Mouse (Mus musculus) layer of hippocampus, postnatal 36 days (tissue): ENCODE measurements around the gene Gpatch8. TPM values are rescaled to one million over a fixed set of nuclear protein-coding genes. Genes with fewer than 3 reads are reported as not detected.
A peak's percentile ranks its signal among the peaks of the same experiment; 100 is the strongest.

Experiments
- DNase-seq, 2 experiments: peaks; one replicate each; pipeline ENCODE4 v3.0.0; 2022
- total RNA-seq, 2 experiments: library from RNA; stranded (reverse); gene quantifications; 2 replicates each; pipeline ENCODE4 v1.2.3; 2021

The Gpatch8 gene
- total RNA-seq, 2 experiments from 2014 or later, result 44.1 to 58.6 TPM

DNA sequence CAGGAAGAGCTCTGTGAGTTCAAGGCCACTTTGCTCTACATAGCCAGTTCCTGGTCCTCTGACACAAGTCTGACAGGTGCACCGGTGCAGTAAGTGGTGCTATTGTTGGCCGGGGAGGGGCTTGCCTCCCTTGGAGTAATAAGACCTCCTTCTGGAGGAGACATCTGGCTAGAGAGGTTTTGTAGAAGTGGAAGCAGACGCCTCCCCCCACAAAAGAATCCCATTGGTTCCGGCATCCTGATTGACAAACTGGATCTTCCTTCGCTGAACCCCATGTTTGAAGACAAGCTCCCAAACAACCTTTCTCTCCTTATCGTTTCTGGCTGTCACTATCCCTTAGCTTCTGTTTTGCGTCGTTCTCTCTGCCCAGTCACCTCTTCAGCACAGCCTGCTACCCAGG, 107.9 kb downstream of the Gpatch8 start:
- no peak for DNase-seq

DNA sequence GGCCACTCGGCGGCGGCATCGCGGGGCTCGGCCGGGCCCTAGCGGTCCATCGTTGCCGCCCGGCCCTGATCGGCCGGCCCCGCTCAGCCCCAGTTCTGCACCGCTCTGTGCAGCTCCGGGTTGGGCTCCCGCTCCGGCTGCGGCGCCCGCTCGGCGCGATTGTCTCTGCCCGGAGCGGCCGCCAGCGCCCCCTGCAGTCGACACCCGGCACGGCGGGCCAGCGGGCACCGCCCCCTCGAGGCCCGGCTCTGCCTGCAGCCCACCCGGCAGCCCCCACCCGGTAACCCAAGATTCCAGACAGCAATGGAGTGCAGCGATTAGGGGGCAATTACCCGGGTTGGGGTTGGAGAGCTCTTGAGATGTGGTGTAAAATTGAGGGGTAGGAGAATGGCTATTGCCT, 108.7 kb downstream of the Gpatch8 start, which contains the start of gene Fam171a2:
TSS of gene Fam171a2 (minus strand) at position 186 of the 400 bp plus-strand sequence.
- peak; percentile 78 to 83 for DNase-seq

DNA sequence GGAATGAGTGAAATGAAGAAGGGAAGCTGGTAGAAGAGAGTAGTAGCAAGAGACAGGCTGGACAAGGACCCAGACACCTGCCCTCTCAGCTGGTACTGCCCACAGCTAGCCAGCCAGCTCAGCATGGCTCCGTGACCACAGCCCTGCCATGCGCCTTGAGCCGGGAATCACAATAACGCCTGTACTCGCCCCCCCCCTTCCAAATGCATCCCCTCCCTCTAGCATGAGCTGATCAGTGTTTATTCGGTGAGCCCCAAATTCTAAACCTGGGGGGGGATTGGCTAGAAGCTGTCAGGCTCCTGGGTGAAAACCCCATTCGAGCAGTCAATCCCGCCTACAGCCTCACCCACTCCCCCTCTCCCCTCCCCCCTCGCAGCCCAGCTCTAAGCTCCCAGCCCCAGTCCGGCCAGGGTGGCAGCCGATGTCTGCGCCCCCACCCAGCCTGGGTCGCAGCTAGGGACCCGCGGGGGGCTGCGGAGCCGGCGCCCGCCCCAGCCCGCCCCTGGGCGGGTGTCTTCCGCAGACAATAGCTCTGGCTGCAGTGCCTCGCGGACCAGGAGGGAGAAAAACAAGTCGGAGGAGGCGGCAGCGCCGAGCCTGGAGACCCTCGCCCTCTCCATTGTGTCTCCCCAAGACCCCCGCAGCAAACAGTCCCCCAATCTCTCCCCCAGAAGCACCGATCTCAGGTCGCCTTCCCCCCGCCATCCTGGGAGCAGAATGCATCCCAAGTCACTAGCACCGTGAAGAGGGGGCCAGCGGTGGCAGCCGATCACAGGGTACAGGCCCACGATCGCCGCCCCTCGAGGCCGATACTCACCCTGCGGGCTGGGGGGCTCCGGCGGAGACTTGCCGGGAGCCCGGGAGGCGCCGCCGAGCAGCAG, 109.4 kb downstream of the Gpatch8 start:
- no peak for DNase-seq

DNA sequence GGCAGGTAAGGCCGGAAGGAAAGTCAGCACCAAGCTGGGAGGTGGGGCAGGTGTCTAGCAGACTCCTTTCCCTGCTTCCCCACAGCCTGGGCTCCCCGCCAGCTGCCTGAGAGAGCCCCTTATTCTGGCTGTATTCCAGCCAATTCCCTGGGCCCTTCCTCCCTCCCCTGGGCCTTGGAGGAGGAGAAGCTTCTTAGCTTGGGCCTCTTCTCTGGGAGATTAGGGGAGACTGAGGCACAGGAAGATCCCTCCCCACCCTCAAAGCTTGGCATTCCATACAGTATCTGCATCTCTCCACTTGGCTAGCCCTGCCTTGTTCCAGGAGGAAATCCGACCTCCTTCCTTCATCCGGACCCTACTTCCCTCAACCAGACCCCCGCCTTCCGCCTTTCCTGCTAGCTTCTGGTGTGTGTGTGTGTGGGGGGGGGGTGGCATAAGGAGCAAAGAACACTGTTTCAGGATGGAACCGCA, 110.3 kb downstream of the Gpatch8 start:
- DNase-seq, result no peak

DNA sequence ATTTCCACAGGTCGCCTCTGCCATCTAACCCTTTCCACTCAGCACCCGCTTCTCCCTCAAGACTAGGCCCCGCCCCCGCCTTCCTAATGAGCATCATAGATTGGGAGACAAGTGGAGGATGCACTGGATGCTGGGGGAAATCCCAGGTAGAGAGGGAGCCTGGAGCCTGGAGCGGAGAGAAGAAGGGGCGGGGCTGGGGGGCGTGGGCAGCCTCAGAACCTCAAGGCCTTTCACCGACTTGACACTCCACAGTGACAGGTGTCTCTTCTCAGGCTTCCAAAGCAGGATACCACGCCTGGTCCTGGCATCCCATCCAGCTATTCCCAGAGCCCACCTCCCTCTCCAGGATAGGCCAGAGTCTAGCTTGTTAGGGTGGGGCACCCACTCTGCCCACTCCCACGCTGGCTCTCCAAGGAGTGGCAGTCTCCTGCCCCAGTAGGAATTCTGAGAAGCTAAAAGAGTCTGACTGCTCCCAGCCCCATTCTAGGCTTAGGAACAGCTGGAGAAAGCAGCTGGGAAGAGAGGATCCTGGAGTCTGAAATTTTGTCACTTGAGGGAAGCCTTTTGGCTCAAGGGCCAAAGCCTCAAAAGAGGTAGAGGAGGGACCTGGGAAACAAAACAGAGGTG, 110.8 kb downstream of the Gpatch8 start:
- no peak for DNase-seq

DNA sequence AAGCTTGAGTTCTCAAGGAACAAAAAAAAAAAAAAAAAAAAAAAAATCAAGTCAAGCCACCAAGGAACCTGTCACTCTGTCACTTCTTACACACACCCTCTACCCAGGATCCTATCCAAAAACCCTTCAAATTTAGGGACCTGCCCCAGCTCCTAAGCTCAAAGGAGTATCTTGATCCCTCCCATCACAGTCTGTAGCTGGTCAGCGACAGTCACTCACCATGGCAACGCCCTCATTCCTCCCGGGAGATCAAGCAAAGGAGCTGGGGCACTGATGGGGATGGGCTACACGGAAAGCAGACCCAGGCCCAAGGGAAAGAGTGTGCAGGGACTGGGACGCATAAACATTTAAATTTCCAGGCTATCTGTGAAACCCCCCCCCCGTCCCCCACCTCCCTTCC, 111.4 kb downstream of the Gpatch8 start:
- DNase-seq, result no peak

DNA sequence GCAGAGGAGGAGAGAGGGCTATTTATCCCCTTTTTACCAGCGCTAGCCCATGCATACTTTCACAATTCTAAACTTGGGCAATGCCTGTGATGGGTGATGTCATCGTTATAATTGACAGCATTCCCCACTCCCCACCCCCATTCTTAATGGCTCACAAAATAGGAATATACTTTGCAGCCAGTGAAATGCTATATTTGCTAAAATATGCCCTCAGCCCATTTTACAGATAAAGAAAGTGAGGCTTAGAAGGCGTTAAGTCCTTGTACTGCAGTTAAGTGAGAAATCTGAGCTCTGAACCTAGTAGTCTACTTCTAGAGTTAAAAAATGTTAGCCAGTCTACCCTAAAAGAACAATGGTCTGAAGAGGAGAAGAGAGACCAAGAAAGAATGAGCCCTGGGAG, 111.9 kb downstream of the Gpatch8 start:
- DNase-seq, result no peak

DNA sequence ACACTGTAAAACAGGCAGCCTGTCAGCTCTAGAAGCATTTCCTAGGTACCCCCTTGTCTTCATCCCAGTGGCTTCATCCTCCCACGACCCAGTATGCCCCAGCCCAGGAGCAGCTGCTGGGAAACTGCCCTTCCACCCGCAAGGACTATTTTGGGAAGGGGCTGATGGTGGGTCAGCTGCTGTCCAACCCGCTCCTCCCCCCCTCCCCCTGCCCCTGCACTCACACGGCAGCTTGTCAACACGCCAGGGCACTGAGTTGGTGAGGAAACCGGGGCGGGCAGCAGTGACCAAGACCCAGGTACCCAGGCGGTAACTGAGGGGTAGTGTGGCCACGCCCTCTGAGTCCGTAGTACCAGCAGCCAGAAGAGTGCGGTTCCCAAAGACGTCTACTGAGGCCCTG, 112.5 kb downstream of the Gpatch8 start:
- no peak for DNase-seq

DNA sequence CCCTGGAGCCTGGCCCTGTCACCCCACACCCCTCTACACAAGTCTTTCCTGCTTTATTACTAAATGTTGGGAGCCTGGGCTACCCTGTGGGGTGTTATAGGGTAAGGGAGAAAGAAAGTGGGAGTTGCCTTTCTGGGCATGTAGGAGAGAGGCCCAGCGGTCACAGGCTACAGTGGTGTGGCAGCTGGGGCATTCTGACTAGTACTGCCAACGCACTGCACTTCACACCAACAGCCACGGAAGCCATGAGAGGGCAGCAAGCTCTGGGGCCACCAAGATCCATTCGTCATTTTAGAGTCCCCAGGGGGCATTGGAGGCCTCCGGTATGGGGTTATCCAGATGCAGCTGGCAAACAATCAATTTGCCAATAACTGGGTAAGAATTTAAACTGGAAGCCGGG, 114.1 kb downstream of the Gpatch8 start:
- no peak for DNase-seq

DNA sequence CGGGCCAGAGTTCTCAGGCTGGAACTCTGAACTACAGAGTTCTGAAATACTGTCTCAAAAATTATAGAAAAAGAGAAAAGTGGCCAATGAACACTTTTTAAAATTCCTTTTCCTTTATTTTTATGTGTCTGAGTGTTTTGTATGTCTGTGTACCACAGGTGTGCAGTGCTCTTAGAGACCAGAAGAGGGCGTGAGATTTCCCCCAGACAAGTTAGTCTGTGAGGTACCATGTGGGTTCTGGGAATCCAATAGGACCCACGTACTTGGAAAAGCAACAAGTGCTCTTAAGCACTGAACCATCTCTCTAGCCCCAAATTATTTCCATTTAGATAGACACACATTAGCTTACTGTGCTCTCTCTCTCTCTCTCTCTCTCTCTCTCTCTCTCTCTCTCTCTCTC, 114.8 kb downstream of the Gpatch8 start:
- no peak for DNase-seq

DNA sequence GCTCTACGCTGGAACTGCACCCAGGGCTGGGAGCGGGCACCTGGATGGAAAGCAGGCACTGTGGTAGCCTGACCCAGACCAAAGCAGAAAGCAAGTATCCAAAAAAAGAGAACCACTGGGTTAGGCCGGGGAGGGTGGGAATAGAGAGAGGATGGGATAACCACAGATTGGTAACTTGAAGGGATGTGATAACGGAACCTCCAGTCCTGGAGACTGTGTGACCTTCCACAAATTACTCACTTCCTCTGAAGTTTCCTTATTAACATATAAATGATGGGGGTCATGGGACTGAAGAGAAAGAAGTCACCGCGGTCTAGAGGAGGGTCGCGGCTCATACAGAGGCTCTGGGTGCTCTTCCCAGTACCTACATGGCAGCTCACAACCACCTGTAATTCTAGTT, 115.9 kb downstream of the Gpatch8 start:
- no peak for DNase-seq

DNA sequence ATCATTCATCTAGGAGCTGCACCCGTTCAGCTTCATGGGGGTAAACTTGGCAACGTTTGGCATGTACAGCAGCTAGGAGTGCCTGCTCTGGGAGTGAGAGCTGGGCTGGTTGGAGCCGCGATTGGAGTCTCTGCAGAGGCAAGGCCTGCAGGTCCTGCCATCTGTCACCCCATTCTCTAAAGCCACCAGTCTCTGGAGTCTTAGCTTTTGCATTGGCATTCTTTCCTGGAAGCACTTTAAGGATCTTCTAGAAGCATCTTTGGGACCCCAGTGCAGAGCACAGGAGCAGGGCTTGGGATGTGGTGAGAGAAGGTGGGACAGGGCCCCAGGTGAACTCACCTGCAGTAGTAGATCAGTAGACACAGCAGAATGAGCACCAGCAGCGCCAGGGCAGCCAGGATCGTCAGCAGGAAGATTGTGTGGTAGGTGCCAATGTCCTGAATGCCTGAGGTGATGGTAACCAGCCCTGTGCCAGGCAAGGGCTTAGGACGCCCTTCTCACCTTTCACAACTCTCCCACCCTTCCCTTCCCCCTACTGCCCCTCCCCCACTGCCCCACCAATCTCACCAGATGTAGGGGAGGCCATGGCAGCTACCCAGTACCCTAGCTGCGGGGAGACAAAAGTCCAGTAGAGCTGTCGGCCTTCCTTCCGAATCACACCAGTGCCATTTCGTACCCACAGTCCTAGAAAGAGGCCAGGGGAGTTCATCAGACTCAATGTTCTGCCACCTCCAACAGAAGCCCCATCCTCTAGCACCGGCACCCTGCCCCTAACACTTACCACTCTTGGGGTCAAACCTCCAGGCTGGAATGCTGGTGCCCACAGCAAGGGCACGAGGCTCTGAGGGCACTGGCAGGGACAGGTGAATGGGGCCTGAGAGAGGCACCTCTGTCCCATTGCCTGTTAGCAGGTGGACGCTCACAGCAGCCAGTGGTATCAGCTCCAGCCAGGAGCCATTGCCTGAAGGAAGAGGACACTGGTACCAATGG, 116.8 kb downstream of the Gpatch8 start:
- no peak for DNase-seq

DNA sequence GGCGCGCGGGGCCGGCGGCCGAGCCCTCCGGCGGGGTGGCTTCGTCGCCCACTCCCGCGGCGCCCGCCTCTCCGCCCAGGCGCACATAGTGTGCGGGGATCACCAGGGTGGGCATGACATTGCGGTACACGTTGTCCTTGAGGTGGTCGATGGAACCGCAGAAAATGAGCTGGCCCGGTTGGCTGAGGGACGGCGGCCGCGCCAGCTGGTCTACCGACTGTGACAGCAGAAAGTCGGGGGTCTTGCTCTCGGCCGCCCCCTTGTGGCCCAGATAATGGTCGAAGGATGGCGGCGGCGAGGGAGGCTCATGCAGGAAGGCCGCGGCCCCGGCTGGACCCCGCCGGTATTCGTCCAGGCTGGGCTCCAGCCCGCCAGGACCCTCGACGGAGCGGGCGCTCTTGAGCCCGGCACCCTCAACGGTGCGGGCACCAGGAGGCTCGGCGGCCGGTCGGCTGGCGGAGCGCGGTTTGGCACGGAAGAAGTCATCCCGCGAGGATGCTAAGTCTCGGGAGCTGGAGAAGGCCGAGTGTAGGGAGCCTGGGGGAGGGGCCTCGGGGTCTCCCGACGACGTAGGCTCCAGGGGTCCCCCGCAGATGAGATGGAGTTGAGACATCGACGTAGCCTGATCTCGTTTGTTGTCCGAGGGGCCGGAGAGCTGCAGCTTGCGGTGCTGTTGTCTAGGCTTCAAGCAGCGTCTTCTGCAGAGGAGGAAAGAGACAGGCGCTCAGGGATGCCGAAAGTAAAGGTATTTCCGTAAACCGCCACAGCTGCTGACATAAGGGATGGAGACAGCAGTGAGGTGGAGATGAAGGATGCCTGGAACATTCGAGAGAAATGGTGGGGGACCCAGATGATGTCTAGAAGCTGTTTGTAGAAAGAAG, 117.7 kb downstream of the Gpatch8 start:
- DNase-seq, result peak; percentile 77 to 80

DNA sequence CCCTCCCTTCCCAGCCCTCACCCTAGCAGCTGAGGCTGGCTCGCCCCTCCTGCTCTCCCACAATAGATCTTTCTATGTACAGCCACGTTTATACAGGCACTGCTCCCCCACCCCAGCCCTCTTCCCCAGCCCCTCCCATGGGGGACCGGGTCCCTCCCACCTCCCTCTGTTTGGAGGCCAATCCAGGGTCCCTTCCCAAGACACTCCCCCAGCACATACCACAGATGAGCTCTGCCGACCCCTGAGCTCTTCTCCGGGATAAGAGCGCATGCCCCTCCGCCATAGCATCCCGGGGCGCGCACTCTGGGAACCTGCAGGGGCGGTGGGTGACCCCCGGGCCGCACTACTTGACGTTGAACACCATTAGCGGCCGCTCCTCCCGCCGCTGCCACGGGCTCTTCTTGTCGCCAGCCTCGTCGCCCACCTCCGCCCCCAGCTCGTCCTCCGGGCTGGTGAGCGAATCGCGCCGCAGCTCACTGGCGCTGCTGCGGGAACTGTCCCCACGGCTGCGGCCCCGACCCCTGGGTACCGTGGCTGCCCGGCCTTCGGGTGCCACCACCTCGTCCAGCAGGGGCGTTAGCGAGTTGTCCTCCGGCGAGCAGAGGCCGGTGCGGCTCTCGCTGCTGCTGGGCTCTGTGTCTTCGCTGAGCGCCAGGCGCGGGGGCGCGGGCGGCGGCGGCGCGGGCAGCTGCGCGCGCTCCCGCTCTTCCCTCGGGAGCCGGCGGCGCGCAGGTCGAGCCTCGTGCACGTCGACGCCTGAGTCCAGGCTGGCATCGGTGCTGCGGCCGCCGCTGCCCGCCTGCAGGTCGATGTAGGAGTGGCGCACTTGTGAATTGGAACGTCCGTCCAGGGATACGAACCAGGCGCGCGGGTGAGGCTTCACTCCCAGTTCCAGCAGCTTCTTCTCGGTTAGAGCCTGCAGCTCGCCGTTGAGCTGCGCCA, 118.8 kb downstream of the Gpatch8 start:
- peak in 1 of 2 experiments; percentile 75 for DNase-seq

DNA sequence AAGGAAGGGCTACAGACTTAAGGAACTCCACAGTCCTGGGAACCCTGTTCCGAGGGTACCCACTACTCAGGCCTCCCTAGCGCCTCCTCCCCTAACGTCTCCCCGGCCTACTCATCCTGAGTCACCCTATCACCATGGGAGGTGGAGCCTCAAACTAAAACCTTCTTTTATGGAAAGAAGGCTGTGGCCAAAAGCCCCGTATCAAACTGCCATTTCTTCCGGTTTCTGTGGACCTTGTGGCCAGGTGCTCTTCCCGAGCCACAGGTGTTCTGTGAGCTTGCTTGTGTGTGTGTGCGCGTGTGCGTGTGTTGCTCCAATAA, 119.8 kb downstream of the Gpatch8 start:
- DNase-seq, result no peak

DNA sequence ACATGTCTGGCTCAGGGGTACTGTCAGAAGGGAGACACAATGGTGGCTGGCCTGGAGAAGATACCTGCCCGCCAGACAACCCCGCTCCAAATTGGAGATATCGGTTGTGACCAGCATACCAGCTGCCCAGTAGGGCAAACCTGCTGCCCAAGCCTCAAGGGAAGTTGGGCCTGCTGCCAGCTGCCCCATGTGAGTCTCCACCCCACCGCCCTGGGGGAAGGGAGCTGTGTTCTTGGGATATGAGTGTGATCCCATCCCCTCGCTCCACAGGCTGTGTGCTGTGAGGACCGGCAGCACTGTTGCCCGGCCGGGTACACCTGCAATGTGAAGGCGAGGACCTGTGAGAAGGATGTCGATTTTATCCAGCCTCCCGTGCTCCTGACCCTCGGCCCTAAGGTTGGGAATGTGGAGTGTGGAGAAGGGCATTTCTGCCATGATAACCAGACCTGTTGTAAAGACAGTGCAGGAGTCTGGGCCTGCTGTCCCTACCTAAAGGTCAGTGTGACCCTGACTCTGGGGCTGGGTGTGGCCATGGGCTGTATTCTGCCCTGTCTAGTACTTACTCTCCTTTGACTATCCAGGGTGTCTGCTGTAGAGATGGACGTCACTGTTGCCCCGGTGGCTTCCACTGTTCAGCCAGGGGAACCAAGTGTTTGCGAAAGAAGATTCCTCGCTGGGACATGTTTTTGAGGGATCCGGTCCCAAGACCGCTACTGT, 120.3 kb downstream of the Gpatch8 start:
- no peak for DNase-seq

DNA sequence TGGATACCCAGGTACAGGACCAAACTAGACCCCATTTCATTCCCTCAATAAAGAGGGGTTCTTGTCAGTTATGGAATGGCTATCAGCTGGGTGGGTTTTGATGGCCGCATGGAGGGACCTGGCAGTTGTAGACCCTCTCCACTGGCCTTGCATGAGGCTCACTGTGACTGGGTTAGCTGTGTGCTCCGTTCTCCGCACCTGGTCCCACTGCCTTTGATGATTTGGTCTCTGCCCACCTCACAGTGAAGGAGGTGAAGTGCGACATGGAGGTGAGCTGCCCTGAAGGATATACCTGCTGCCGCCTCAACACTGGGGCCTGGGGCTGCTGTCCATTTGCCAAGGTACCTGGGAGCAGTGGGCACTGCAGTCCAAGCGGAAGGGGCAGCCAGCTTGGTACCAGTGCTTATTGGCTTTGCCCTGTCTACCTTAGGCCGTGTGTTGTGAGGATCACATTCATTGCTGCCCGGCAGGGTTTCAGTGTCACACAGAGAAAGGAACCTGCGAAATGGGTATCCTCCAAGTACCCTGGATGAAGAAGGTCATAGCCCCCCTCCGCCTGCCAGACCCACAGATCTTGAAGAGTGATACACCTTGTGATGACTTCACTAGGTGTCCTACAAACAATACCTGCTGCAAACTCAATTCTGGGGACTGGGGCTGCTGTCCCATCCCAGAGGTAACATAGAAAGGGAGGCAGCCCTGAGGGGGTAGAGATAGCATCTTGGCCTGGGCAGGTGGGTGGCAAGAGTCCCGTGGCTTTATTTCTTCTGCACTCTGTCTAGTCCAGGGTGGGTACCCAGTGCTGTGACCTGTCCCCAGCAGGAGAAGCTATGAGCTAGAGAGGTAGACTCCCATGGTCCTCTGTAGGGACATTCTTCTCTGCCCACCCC, 121.1 kb downstream of the Gpatch8 start:
- DNase-seq, result no peak

DNA sequence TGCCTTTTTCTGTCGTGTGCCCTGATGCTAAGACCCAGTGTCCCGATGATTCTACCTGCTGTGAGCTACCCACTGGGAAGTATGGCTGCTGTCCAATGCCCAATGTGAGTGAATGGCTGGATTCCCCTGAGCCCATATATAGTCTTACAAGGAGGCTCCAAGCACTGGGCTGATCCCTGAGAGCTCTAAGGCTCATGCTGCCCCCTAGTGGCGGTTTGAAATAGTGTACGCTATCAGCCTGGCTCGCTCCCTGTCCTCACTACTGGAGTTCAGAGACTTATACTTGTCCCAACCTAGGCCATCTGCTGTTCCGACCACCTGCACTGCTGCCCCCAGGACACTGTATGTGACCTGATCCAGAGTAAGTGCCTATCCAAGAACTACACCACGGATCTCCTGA, 121.8 kb downstream of the Gpatch8 start:
- DNase-seq, result peak; percentile 84 to 85

DNA sequence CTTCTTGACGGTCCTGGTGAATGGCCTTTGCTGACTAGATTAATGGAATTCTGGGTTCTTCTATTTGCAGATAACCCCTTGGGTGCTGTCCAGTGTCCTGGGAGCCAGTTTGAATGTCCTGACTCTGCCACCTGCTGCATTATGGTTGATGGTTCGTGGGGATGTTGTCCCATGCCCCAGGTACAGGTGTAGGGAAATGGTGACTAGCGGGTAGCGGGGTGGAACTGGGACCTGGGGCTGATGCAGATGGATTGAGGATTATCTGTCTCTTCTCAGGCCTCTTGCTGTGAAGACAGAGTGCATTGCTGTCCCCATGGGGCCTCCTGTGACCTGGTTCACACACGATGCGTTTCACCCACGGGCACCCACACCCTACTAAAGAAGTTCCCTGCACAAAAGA, 122.3 kb downstream of the Gpatch8 start:
- no peak for DNase-seq
